Mouse (Mus musculus): Measurements from ENCODE around the gene Ulbp1. TPM values are rescaled to one million over a fixed set of nuclear protein-coding genes. Genes with fewer than 3 reads are reported as not detected.
"Not testable (repeated sequence)": the region's sequence is repeated elsewhere in the genome, so short reads cannot be mapped to it uniquely, and the experiment has no call there.

Gene Ulbp1
- 1 to 10 TPM in 1 of 2 experiments, under 1 TPM in 1; 0.46 to 1.8 TPM for total RNA-seq (2021)
- long read RNA-seq, experiment 1 = 0 reads
- long read RNA-seq, experiment 2, partial matches to known transcripts = 0 of 1 reads
- long read RNA-seq, experiment 2, other reads (novel, unspliced or antisense) = 1 of 1 reads

- DNase-seq = peak; percentile 73
Observed at GRCm38 (mm10) chr10:7473197-7473889, at the start of gene Ulbp1. Ulbp1 (minus strand) TSS chr10:7473638.

- not testable (repeated sequence) for DNase-seq
Observed at GRCm38 (mm10) chr10:7498180-7498579, 24.7 kb upstream of the Ulbp1 start.

GRCm38 (mm10) chr10:7492384-7492783, 18.9 kb upstream of the Ulbp1 start:
- not testable (repeated sequence) for DNase-seq

- DNase-seq = no peak
Observed at GRCm38 (mm10) chr10:7483650-7484049, 10.2 kb upstream of the Ulbp1 start.

- not testable (repeated sequence) for DNase-seq
Observed at GRCm38 (mm10) chr10:7474225-7474624, 787 bp upstream of the Ulbp1 start.

- no peak for DNase-seq
Observed at GRCm38 (mm10) chr10:7471664-7472063, 1.8 kb downstream of the Ulbp1 start.

GRCm38 (mm10) chr10:7470457-7470856, 3.0 kb downstream of the Ulbp1 start:
- DNase-seq = no peak

- not testable (repeated sequence) for DNase-seq
Observed at GRCm38 (mm10) chr10:7469716-7470414, 3.6 kb downstream of the Ulbp1 start.

- no peak for DNase-seq
Observed at GRCm38 (mm10) chr10:7462006-7462405, 11.4 kb downstream of the Ulbp1 start.

GRCm38 (mm10) chr10:7438928-7439327, 34.5 kb downstream of the Ulbp1 start:
- DNase-seq = no peak

GRCm38 (mm10) chr10:7393143-7394035, 80.0 kb downstream of the Ulbp1 start:
- no peak for DNase-seq

- DNase-seq = no peak
Observed at GRCm38 (mm10) chr10:7391935-7392930, 81.2 kb downstream of the Ulbp1 start.

- DNase-seq = no peak
Observed at GRCm38 (mm10) chr10:7391561-7391934, 81.9 kb downstream of the Ulbp1 start.

- no peak for DNase-seq
Observed at GRCm38 (mm10) chr10:7391108-7391507, 82.3 kb downstream of the Ulbp1 start.

Other genes starting within 250 kb of the Ulbp1 start
- 1 to 10 TPM; 2.2 to 2.6 TPM for gene Lrp11, start 116.2 kb upstream of the Ulbp1 start, total RNA-seq (2021)
- 1 to 10 TPM; 4.9 to 5.1 TPM for gene Nup43, start 193.9 kb upstream of the Ulbp1 start, total RNA-seq (2021)
- 100 to 1,000 TPM in 1 of 2 experiments, 10 to 100 TPM in 1; 97.2 to 102 TPM for gene Pcmt1, start 207.5 kb upstream of the Ulbp1 start, total RNA-seq (2021)
- 10 to 100 TPM in 1 of 2 experiments, 1 to 10 TPM in 1; 9.8 to 10.7 TPM for gene Lats1, start 207.6 kb upstream of the Ulbp1 start, total RNA-seq (2021)